Mouse (Mus musculus): ENCODE data around the gene Gm9837. TPM values are rescaled to one million over a fixed set of nuclear protein-coding genes. Genes with fewer than 3 reads are reported as not detected.
"Not testable (repeated sequence)": the region's sequence is repeated elsewhere in the genome, so short reads cannot be mapped to it uniquely, and the experiment has no call there.

Gm9837 gene
- polyA plus RNA-seq, 1 experiment, result not detected

DNA sequence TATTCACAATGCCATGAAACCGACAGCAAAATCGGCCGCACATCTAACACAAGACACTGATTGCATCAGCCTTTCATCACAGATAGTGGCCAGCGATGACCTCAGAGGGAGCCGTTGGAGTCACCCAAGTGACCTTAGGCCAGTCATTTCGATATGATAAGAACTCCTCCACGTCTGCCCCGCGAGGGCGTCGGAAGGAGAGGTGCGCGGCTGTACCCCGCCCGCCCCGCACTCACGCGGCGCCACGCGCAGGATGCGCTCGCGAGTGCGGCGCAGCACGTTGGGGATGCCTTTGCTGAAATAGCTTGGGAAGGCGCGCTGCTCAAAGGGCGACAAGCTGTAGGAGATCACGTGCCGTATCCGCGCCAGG is 40.0 kb downstream of the Gm9837 start:
- H3K4me3 ChIP-seq (replicated peaks; ENCODE audit: extremely low read depth, low read depth, low read length), result peak overlapping the region; percentile 98
- WGBS, result under 1% methylated on average over 34 of the region's 34 CpGs
- H3K4me1 ChIP-seq (ENCODE audit: control insufficient read depth, insufficient read depth, low read length), result peaks cover 3% of the 10 kb centered on the region
- no peak for TF ChIP-seq CTCF (IDR thresholded peaks at IDR 0.05; ENCODE audit: insufficient read depth, low read length)
- TF ChIP-seq POLR2A (IDR thresholded peaks at IDR 0.05; ENCODE audit: borderline replicate concordance, extremely low read depth, low read depth, low read length), result no peak
- DNase-seq, result no peak

DNA sequence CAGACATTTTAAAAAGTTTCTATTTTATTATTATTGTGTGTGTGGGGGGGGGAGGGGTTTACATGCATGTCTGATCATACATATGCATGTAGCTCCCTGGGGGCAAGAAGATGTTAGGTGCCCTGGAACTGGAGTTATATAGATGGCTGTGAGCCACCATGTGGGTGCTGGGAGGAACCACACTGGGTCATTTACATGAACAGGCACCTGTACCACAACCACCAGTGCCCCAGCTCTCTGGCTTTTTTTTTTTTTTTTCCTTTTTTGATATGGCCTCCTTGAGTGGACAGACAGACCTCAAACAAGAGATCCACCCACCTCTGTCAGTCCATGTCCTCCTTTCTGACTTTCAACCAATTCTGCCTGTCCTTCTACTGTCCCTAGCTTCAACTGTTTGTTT is 41.1 kb downstream of the Gm9837 start:
- H3K4me3 ChIP-seq (replicated peaks; ENCODE audit: extremely low read depth, low read depth, low read length), result no peak overlapping the region
- TF ChIP-seq POLR2A (IDR thresholded peaks at IDR 0.05; ENCODE audit: borderline replicate concordance, extremely low read depth, low read depth, low read length), result no peak
- no peak for TF ChIP-seq CTCF (IDR thresholded peaks at IDR 0.05; ENCODE audit: insufficient read depth, low read length)
- no peak for DNase-seq
- peaks cover 3% of the 10 kb centered on the region for H3K4me1 ChIP-seq (ENCODE audit: control insufficient read depth, insufficient read depth, low read length)

DNA sequence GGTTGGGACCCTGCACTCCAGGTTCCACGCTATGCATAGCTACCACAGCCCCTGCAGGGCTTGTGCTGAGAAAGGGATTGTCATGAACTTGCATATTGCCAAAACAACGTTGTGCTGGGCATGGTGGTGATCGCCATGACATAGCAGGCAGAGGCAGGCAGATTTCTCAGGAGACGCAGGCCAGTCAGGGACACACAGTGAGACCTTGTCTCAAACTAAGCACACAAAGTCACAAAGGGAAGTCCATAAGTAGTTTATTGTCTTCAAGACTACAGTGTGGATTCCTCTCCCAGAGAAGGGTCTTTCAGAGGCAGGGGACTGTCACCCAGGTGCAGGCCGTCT is 41.6 kb downstream of the Gm9837 start:
- 93% methylated on average over 5 of the region's 5 CpGs for WGBS
- Histone ChIP-seq H3K4me1 (ENCODE audit: control insufficient read depth, insufficient read depth, low read length) (peaks cover 3% of the 10 kb centered on the region), H3K4me3 (replicated peaks; ENCODE audit: extremely low read depth, low read depth, low read length) (no peak overlapping the region)
- DNase-seq, result no peak
- TF ChIP-seq POLR2A (IDR thresholded peaks at IDR 0.05; ENCODE audit: borderline replicate concordance, extremely low read depth, low read depth, low read length) (no peak), CTCF (IDR thresholded peaks at IDR 0.05; ENCODE audit: insufficient read depth, low read length) (no peak)

DNA sequence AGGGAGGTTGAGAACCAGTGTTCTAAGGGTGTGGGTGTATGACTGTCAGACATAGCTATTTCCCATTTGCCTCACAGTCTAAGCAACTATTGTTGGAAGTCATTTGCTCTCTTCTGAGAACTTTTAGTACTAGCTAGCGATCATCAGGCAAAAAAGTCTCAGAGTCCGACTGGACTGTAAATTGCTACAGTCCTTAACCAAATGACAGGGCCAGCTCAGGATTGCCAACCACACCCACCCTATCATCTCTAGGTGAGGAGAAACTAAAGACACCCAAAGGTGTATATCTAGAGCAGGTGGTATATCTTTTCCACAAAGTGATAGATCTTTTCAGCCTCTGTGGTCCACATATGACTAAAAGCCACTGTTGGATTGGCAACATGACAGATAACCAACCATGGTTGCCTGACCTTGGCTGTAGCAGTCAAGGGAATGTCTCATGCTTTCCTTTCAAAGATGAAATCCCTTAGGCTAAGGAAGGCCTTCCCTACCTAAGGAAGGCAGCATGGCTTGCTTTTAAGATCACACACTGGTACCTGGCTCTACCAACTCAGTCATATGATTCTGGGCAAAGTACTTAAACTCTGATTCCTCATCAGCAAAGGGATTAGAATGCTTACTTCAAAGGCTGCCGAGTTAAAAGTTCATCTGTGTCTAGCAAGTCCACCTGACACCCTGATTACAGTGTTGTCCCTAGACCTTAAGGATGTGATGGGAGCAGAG is 42.1 kb downstream of the Gm9837 start:
- TF ChIP-seq CTCF (IDR thresholded peaks at IDR 0.05; ENCODE audit: insufficient read depth, low read length), result no peak
- no peak for TF ChIP-seq POLR2A (IDR thresholded peaks at IDR 0.05; ENCODE audit: borderline replicate concordance, extremely low read depth, low read depth, low read length)
- DNase-seq, result no peak
- H3K4me3 ChIP-seq (replicated peaks; ENCODE audit: extremely low read depth, low read depth, low read length), result no peak overlapping the region
- WGBS, result 91% methylated on average over 3 of the region's 3 CpGs
- peaks cover 3% of the 10 kb centered on the region for H3K4me1 ChIP-seq (ENCODE audit: control insufficient read depth, insufficient read depth, low read length)

DNA sequence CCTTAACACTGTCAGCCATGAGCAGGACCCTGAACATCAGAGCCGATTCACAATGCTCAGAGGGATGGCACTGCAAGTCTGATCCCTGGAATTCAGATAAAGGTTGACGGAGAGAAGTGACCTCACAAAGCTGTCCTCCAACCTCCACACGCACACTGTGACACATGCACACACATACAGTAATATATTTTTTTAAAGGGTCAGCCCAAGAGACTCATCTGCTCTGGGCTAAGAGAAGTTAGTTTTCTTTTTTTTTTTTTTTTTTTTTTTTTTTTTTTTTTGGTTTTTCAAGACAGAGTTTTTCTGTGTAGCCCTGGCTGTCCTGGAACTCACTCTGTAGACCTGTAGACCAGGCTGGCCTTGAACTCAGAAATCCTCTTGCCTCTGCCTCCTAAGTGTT is 43.4 kb downstream of the Gm9837 start:
- 82% methylated on average over 3 of the region's 3 CpGs for WGBS
- not testable (repeated sequence) for H3K4me1 ChIP-seq (ENCODE audit: control insufficient read depth, insufficient read depth, low read length); DNase-seq; H3K4me3 ChIP-seq (replicated peaks; ENCODE audit: extremely low read depth, low read depth, low read length)

DNA sequence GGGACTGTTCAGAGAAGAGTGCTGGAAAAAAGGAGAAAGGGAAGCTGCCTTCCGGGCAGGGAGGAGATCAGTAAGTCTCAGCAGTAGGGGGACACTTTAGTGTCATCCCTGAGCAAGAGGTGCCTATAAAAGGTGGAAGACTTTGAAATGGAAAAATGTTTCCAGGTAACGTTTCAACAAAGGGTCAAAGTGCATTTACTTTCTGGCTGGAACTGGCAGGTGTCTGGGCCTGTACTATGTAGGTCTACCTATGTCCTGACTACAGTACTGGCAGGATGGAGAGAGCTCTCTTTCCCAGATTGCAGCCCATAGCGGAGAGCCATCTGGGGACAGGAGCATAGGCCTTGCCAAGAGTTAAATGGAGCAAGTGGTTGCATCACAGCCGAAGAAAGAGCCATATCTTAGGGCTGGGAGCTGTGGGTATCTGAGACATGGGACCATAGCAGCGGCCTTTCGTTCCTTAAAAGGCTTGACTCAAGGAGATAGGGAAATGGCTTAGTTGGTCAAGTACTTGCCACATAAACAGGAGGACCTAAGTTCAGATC is 44.5 kb downstream of the Gm9837 start:
- no peak for DNase-seq
- TF ChIP-seq CTCF (IDR thresholded peaks at IDR 0.05; ENCODE audit: insufficient read depth, low read length) (no peak), POLR2A (IDR thresholded peaks at IDR 0.05; ENCODE audit: borderline replicate concordance, extremely low read depth, low read depth, low read length) (no peak)
- peaks cover 3% of the 10 kb centered on the region for H3K4me1 ChIP-seq (ENCODE audit: control insufficient read depth, insufficient read depth, low read length)
- 79% methylated on average over 6 of the region's 6 CpGs for WGBS
- no peak overlapping the region for H3K4me3 ChIP-seq (replicated peaks; ENCODE audit: extremely low read depth, low read depth, low read length)

DNA sequence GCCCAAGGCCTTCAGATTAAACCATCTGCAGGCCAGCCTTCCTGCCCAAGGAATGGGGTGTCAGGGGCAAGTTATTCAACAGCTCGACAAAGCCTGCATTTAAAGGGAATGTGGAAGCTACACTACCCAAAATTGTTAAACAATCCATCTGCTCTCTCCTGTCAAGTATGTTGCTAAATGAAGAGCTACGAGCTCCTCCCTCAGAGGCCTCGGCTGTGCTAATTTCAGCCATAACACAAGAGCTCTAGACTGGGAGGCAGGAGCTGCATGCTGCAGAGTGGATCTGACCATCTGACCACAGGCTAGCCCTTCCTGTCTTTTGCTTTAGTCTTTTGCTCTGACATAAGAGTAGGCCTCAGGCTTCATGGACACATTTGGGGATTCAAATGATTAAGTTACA is 45.0 kb downstream of the Gm9837 start:
- no peak for DNase-seq

DNA sequence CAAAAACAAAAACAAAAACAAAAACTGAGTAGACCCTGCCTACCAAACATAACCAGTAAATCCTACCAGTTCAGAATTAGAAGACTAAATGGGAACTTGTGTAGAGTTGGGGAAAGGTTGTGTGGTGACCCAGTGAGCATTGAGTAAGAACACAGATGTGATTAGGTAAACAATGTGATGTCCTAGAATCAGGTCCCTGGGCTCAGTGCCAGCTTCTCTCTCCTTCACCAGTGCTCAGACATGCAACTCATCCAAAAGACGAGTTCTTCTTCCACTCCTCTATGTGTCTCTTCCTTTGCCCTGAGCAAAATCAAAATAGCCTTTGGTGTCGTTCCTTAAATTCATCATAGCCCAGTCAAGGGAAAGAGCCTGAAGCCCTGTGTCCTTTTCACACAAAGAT is 45.5 kb downstream of the Gm9837 start:
- no peak for TF ChIP-seq CTCF (IDR thresholded peaks at IDR 0.05; ENCODE audit: insufficient read depth, low read length)
- no peak for TF ChIP-seq POLR2A (IDR thresholded peaks at IDR 0.05; ENCODE audit: borderline replicate concordance, extremely low read depth, low read depth, low read length)
- DNase-seq, result no peak
- WGBS, result 44% methylated on average over 2 of the region's 2 CpGs
- Histone ChIP-seq H3K4me1 (ENCODE audit: control insufficient read depth, insufficient read depth, low read length) (peaks cover 3% of the 10 kb centered on the region), H3K4me3 (replicated peaks; ENCODE audit: extremely low read depth, low read depth, low read length) (no peak overlapping the region)

More for the DNA sequence above, 45.0 kb downstream of the Gm9837 start:
- TF ChIP-seq POLR2A (IDR thresholded peaks at IDR 0.05; ENCODE audit: borderline replicate concordance, extremely low read depth, low read depth, low read length), result no peak
- no peak for TF ChIP-seq CTCF (IDR thresholded peaks at IDR 0.05; ENCODE audit: insufficient read depth, low read length)
- Histone ChIP-seq H3K4me3 (replicated peaks; ENCODE audit: extremely low read depth, low read depth, low read length) (no peak overlapping the region), H3K4me1 (ENCODE audit: control insufficient read depth, insufficient read depth, low read length) (peaks cover 3% of the 10 kb centered on the region)
- WGBS, result 47% methylated on average over 3 of the region's 3 CpGs

DNA sequence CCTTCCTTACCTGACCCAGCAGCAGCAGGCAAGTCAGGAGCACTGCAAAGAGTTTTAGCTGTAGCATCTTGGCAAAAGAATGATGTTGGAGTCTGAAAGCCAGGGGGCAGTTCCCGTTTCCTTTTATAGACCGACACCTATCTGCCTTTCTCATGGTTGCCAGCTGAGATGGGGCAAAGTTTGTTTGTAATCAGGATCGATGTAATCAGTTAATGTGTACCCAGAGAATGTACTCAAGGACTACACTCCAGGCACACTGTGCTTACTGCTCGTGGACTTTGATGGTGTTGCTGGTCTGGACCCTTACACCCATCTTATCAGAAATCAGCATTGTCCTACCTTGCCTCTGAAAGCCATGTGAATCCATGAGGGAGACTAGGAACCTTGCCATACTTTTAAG is 47.2 kb downstream of the Gm9837 start, which contains the start of gene Leap2:
Gene Leap2, minus strand, starts transcription at position 135 of the 400 bp plus-strand sequence.
- TF ChIP-seq POLR2A (IDR thresholded peaks at IDR 0.05; ENCODE audit: borderline replicate concordance, extremely low read depth, low read depth, low read length) (no peak), CTCF (IDR thresholded peaks at IDR 0.05; ENCODE audit: insufficient read depth, low read length) (no peak)
- Histone ChIP-seq H3K4me1 (ENCODE audit: control insufficient read depth, insufficient read depth, low read length) (no peaks in the 10 kb centered on the region), H3K4me3 (replicated peaks; ENCODE audit: extremely low read depth, low read depth, low read length) (no peak within 1 kb of the TSS)
- DNase-seq, result no peak
- 70% methylated on average over 4 of the region's 4 CpGs for WGBS

Other genes starting within 250 kb of the Gm9837 start
- gene Hspa4, start 170.0 kb downstream of the Gm9837 start, polyA plus RNA-seq (2012; rRNA removed), result 22.0 and 24.9 TPM in 2 replicates
- gene Zcchc10, start 145.8 kb downstream of the Gm9837 start, polyA plus RNA-seq (2012; rRNA removed), result 3.0 and 5.1 TPM in 2 replicates
- gene Aff4, start 119.6 kb downstream of the Gm9837 start, polyA plus RNA-seq (2012; rRNA removed), result 14.0 and 20.4 TPM in 2 replicates
- gene Leap2, start 47.3 kb downstream of the Gm9837 start, polyA plus RNA-seq (2012; rRNA removed), result not detected in 2 replicates
- 238 and 276 TPM in 2 replicates for gene Uqcrq, start 39.6 kb downstream of the Gm9837 start, polyA plus RNA-seq (2012; rRNA removed)
- gene Gdf9, start 39.5 kb downstream of the Gm9837 start, polyA plus RNA-seq (2012; rRNA removed), result 0.83 and 0.97 TPM in 2 replicates
- gene Gm10447, start 13.4 kb downstream of the Gm9837 start, polyA plus RNA-seq (2012; rRNA removed), result 0.25 TPM in 2 replicates
- gene Shroom1, start 13.3 kb downstream of the Gm9837 start, polyA plus RNA-seq (2012; rRNA removed), result 3.0 and 3.2 TPM in 2 replicates
- gene Gm9945, start 9.7 kb upstream of the Gm9837 start, polyA plus RNA-seq (2012; rRNA removed), result not detected in 2 replicates
- gene Sowaha, start 9.8 kb upstream of the Gm9837 start, polyA plus RNA-seq (2012; rRNA removed), result 0.86 and 0.98 TPM in 2 replicates
- gene Sept8, start 48.8 kb upstream of the Gm9837 start, polyA plus RNA-seq (2012; rRNA removed), result 40.8 and 49.5 TPM in 2 replicates
- gene Kif3a, start 96.9 kb upstream of the Gm9837 start, polyA plus RNA-seq (2012; rRNA removed), result 5.4 and 8.5 TPM in 2 replicates
- 0.46 TPM in 1 of 2 replicates, not detected in the other for gene Il4, start 148.2 kb upstream of the Gm9837 start, polyA plus RNA-seq (2012; rRNA removed)
- gene Il13, start 164.2 kb upstream of the Gm9837 start, polyA plus RNA-seq (2012; rRNA removed), result not detected in 2 replicates
- 4.3 and 6.7 TPM in 2 replicates for gene Rad50, start 236.8 kb upstream of the Gm9837 start, polyA plus RNA-seq (2012; rRNA removed)